Mouse (Mus musculus): Measurements from ENCODE around the gene Tcea2.

- TF ChIP-seq CTCF (IDR thresholded peaks at IDR 0.05; ENCODE audit: low read depth, low read length) = no peak
- TF ChIP-seq POLR2A (IDR thresholded peaks at IDR 0.05; ENCODE audit: borderline replicate concordance, low read depth, low read length) = no peak
Observed at GRCm38 (mm10) chr2:181645666-181646065, 34.4 kb upstream of the Tcea2 start.

All from bone marrow macrophage, adult 2 months (primary cell).